Mouse (Mus musculus): ENCODE results near the gene Draxin. TPM values are rescaled to one million over a fixed set of nuclear protein-coding genes. Genes with fewer than 3 reads are reported as not detected.

The Draxin gene
- polyA plus RNA-seq, 1 experiment: 1.9 TPM

- H3K36me3 ChIP-seq (ENCODE audit: control insufficient read depth, insufficient read depth, low read length): no peaks in the 10 kb centered on the region
- TF ChIP-seq CTCF (IDR thresholded peaks at IDR 0.05; ENCODE audit: extremely low read depth, insufficient read depth, insufficient read length, insufficient replicate concordance) (no peak), POLR2A (IDR thresholded peaks at IDR 0.05; ENCODE audit: low read depth, low read length) (no peak)
- peak within 1 kb of the TSS; percentile 64 for H3K4me3 ChIP-seq (ENCODE audit: extremely low read depth, insufficient read depth, insufficient read length)
- H3K27ac ChIP-seq (ENCODE audit: insufficient read depth, low read length): no peak within 1 kb of the TSS
- peaks cover 11% of the 10 kb centered on the region for H3K4me1 ChIP-seq (ENCODE audit: control insufficient read depth, insufficient read depth, insufficient read length)
- H3K27me3 ChIP-seq (ENCODE audit: control insufficient read depth, insufficient read depth, low read length): peaks cover 19% of the 10 kb centered on the region
- 3% methylated on average over 43 of the region's 43 CpGs for WGBS
- no peak for DNase-seq (ENCODE audit: low read depth in 1 of 2, low spot score in 2 of 2)
These were observed 30.2 kb upstream of the Draxin start, which contains the start of the genes Fbxo44 and Fbxo2 for GRCm38 (mm10) chr4:148160436-148161390. TSS of gene Fbxo44 (minus strand) at chr4:148160482. TSS of gene Fbxo2 (plus strand) at chr4:148160621.

- H3K4me3 ChIP-seq (ENCODE audit: extremely low read depth, insufficient read depth, insufficient read length): peak overlapping the region; percentile 64
- TF ChIP-seq CTCF (IDR thresholded peaks at IDR 0.05; ENCODE audit: extremely low read depth, insufficient read depth, insufficient read length, insufficient replicate concordance): no peak
- TF ChIP-seq POLR2A (IDR thresholded peaks at IDR 0.05; ENCODE audit: low read depth, low read length): no peak
- H3K27ac ChIP-seq (ENCODE audit: insufficient read depth, low read length): no peak overlapping the region
- no peaks in the 10 kb centered on the region for H3K36me3 ChIP-seq (ENCODE audit: control insufficient read depth, insufficient read depth, low read length)
- peak; percentile 79 to 85 for DNase-seq (ENCODE audit: low read depth in 1 of 2, low spot score in 2 of 2)
- H3K27me3 ChIP-seq (ENCODE audit: control insufficient read depth, insufficient read depth, low read length): peaks cover 16% of the 10 kb centered on the region
- WGBS: under 1% methylated on average over 46 of the region's 55 CpGs
- H3K4me1 ChIP-seq (ENCODE audit: control insufficient read depth, insufficient read depth, insufficient read length): peaks cover 11% of the 10 kb centered on the region
These were observed 29.3 kb upstream of the Draxin start for GRCm38 (mm10) chr4:148159544-148160435.

DNA sequence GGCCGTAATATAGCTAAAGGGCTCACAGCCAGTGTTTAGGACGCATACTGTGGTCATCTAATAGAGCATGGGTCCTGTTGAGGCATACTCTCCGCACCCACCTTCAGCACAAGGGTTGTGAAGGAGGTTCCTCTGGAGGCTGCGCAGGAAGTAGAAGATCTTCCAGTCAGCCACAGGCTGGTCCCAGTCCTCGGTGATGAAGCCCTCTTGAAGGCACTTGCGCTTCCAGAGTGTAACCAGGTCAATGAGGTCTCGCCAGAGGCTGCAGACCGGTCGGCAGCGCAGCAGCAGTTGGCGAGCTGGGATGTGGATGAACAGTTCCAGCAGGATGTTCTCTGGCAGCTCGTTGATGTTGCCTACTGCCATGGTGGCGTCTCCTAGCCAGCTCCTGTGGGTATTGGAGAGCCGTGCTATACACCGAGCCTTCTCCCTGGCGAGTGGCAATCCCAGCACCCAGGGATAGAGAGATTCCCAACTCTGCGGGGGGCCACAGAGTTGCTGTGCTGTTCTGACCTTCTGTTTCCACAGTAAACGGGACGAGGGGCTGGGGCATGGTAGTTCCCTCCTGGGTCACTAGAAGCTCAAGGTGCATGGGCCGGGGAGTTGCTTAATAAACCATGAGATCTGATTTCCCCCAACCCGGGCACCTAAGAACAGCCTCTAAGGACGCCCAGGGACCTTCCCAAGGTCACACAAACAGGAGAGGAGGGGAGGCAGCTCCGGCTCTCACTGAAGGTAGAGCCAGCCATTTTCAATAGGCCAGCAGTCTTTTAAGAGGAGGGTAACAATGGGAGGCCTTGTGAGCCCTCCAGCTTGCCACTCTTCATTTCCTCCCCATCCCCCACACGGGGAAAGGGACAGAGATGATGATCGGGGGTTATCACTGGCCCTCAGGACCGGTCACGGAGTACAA lies 28.2 kb upstream of the Draxin start:
- H3K36me3 ChIP-seq (ENCODE audit: control insufficient read depth, insufficient read depth, low read length): no peaks in the 10 kb centered on the region
- no peak for DNase-seq (ENCODE audit: low read depth in 1 of 2, low spot score in 2 of 2)
- H3K27ac ChIP-seq (ENCODE audit: insufficient read depth, low read length): no peak overlapping the region
- H3K4me3 ChIP-seq (ENCODE audit: extremely low read depth, insufficient read depth, insufficient read length): peak overlapping the region; percentile 4; the same call in 1 of the 2 replicates
- peaks cover 7% of the 10 kb centered on the region for H3K4me1 ChIP-seq (ENCODE audit: control insufficient read depth, insufficient read depth, insufficient read length)
- peaks cover 10% of the 10 kb centered on the region for H3K27me3 ChIP-seq (ENCODE audit: control insufficient read depth, insufficient read depth, low read length)
- 75% methylated on average over 27 of the region's 27 CpGs for WGBS
- TF ChIP-seq POLR2A (IDR thresholded peaks at IDR 0.05; ENCODE audit: low read depth, low read length): no peak
- TF ChIP-seq CTCF (IDR thresholded peaks at IDR 0.05; ENCODE audit: extremely low read depth, insufficient read depth, insufficient read length, insufficient replicate concordance): no peak

- no peak for DNase-seq (ENCODE audit: low read depth in 1 of 2, low spot score in 2 of 2)
- no peak overlapping the region for H3K4me3 ChIP-seq (ENCODE audit: extremely low read depth, insufficient read depth, insufficient read length)
- no peaks in the 10 kb centered on the region for H3K27me3 ChIP-seq (ENCODE audit: control insufficient read depth, insufficient read depth, low read length)
- 64% methylated on average over 3 of the region's 3 CpGs for WGBS
- no peaks in the 10 kb centered on the region for H3K36me3 ChIP-seq (ENCODE audit: control insufficient read depth, insufficient read depth, low read length)
- peaks cover 7% of the 10 kb centered on the region for H3K4me1 ChIP-seq (ENCODE audit: control insufficient read depth, insufficient read depth, insufficient read length)
- TF ChIP-seq POLR2A (IDR thresholded peaks at IDR 0.05; ENCODE audit: low read depth, low read length) (no peak), CTCF (IDR thresholded peaks at IDR 0.05; ENCODE audit: extremely low read depth, insufficient read depth, insufficient read length, insufficient replicate concordance) (no peak)
- no peak overlapping the region for H3K27ac ChIP-seq (ENCODE audit: insufficient read depth, low read length)
These were observed 24.5 kb upstream of the Draxin start for GRCm38 (mm10) chr4:148154982-148155381.

DNA sequence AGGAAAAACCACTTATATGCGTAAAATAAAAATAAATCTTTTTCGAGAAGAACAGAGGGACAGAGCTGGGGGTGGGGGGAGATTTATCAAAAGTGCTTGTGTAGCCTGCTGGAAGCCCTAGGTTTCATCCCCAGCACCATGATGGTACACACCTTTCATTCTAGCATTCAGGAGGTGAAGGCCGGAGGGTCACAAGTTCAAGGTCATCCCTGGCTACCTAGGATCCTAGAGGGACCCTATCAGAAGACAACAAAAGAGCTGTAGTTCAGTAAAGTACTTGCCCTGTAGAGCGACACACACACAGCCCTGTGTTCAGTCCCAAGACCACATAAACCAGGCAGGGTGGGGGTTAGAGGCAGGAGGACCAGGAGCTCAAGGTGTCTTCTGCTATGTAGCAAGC lies 23.5 kb upstream of the Draxin start:
- H3K36me3 ChIP-seq (ENCODE audit: control insufficient read depth, insufficient read depth, low read length): no peaks in the 10 kb centered on the region
- no peak overlapping the region for H3K27ac ChIP-seq (ENCODE audit: insufficient read depth, low read length)
- no peak for TF ChIP-seq POLR2A (IDR thresholded peaks at IDR 0.05; ENCODE audit: low read depth, low read length)
- TF ChIP-seq CTCF (IDR thresholded peaks at IDR 0.05; ENCODE audit: extremely low read depth, insufficient read depth, insufficient read length, insufficient replicate concordance): no peak
- no peaks in the 10 kb centered on the region for H3K27me3 ChIP-seq (ENCODE audit: control insufficient read depth, insufficient read depth, low read length)
- WGBS: 86% methylated on average over 4 of the region's 4 CpGs
- DNase-seq (ENCODE audit: low read depth in 1 of 2, low spot score in 2 of 2): no peak
- H3K4me1 ChIP-seq (ENCODE audit: control insufficient read depth, insufficient read depth, insufficient read length): peaks cover 6% of the 10 kb centered on the region; the same call in 1 of the 2 replicates
- no peak overlapping the region for H3K4me3 ChIP-seq (ENCODE audit: extremely low read depth, insufficient read depth, insufficient read length)

GRCm38 (mm10) chr4:148152547-148152946 lies 22.0 kb upstream of the Draxin start:
- no peak for DNase-seq (ENCODE audit: low read depth in 1 of 2, low spot score in 2 of 2)
- TF ChIP-seq POLR2A (IDR thresholded peaks at IDR 0.05; ENCODE audit: low read depth, low read length) (no peak), CTCF (IDR thresholded peaks at IDR 0.05; ENCODE audit: extremely low read depth, insufficient read depth, insufficient read length, insufficient replicate concordance) (no peak)
- Histone ChIP-seq H3K27me3 (ENCODE audit: control insufficient read depth, insufficient read depth, low read length) (no peaks in the 10 kb centered on the region), H3K36me3 (ENCODE audit: control insufficient read depth, insufficient read depth, low read length) (no peaks in the 10 kb centered on the region), H3K27ac (ENCODE audit: insufficient read depth, low read length) (no peak overlapping the region), H3K4me1 (ENCODE audit: control insufficient read depth, insufficient read depth, insufficient read length) (no peaks in the 10 kb centered on the region), H3K4me3 (ENCODE audit: extremely low read depth, insufficient read depth, insufficient read length) (no peak overlapping the region)
- WGBS: 86% methylated on average over 5 of the region's 5 CpGs
